Mouse (Mus musculus) liver, embryonic 18 days (tissue): Measurements from ENCODE around the gene Leo1. TPM values are rescaled to one million over a fixed set of nuclear protein-coding genes. Genes with fewer than 3 reads are reported as not detected.

ENCODE experiments used
- polyA plus RNA-seq: library from polyadenylated mRNA; depleted of rRNA; stranded (reverse); fragments of >200 nt; gene quantifications from 2 replicates; pipeline ENCODE4 v1.2.3, GENCODE M21; 2012; rRNA removed

Leo1 gene
- 5.7 and 6.1 TPM in 2 replicates for polyA plus RNA-seq

GRCm38 (mm10) chr9:75440796-75441666 lies at the start of gene Leo1:
Leo1 (plus strand) TSS chr9:75441524.

GRCm38 (mm10) chr9:75409852-75410378 lies 31.4 kb upstream of the Leo1 start, which contains the start of gene Mapk6:
Mapk6 (minus strand) TSS chr9:75410005.

Other genes starting within 250 kb of the Leo1 start
- 1.9 and 2.1 TPM in 2 replicates for gene Myo5c, start 209.5 kb upstream of the Leo1 start, polyA plus RNA-seq
- gene Gnb5, start 135.2 kb upstream of the Leo1 start, polyA plus RNA-seq = 1.5 and 1.7 TPM in 2 replicates
- not detected in 2 replicates for gene Bcl2l10, start 93.8 kb upstream of the Leo1 start, polyA plus RNA-seq
- gene Mapk6, start 31.5 kb upstream of the Leo1 start, polyA plus RNA-seq = 10.3 and 10.5 TPM in 2 replicates
- gene Tmod3, start 118.1 kb downstream of the Leo1 start, polyA plus RNA-seq = 11.2 and 12.1 TPM in 2 replicates
- 0.02 and 0.05 TPM in 2 replicates for gene Tmod2, start 169.8 kb downstream of the Leo1 start, polyA plus RNA-seq
- gene Lysmd2, start 184.2 kb downstream of the Leo1 start, polyA plus RNA-seq = 4.1 and 4.2 TPM in 2 replicates
- gene Scg3, start 242.5 kb downstream of the Leo1 start, polyA plus RNA-seq = 0.02 TPM in 1 of 2 replicates, not detected in the other